Mouse (Mus musculus) forebrain, embryonic 16.5 days (tissue): ENCODE data around the gene Rc3h1. TPM values are rescaled to one million over a fixed set of nuclear protein-coding genes. Genes with fewer than 3 reads are reported as not detected.
A peak's percentile ranks its signal among the peaks of the same experiment; 100 is the strongest.
"Not testable (repeated sequence)": the region's sequence is repeated elsewhere in the genome, so short reads cannot be mapped to it uniquely, and the experiment has no call there.

Source experiments
- ATAC-seq: fragments of 200-750 bp; cut with Nextera tagmentation; 2 replicates; pipeline ENCODE4 v1.8.0; 2017; ENCODE audit warnings: mild to moderate bottlenecking, moderate library complexity
- H3K27ac ChIP-seq: fragments of 300-500 bp; sonication (generic); 2 replicates; pipeline ENCODE4 v1.5.1; 2014; ENCODE audit warnings: low read length, control low read depth
- H3K27me3 ChIP-seq: fragments of 300-500 bp; sonication (generic); replicated peaks from 2 replicates; pipeline ENCODE4 v1.6.1; 2014; ENCODE audit warnings: low read length; ENCODE audit not compliant: control insufficient read depth, insufficient read depth
- H3K36me3 ChIP-seq: fragments of 300-500 bp; sonication (generic); 2 replicates; pipeline ENCODE4 v1.6.1; 2014; ENCODE audit not compliant: control insufficient read depth, insufficient read depth
- H3K4me1 ChIP-seq: fragments of 300-500 bp; sonication (generic); replicated peaks from 2 replicates; pipeline ENCODE4 v1.6.1; 2014; ENCODE audit warnings: low read length; ENCODE audit not compliant: control insufficient read depth, insufficient read depth
- H3K4me2 ChIP-seq: fragments of 300-500 bp; sonication (generic); 2 replicates; pipeline ENCODE4 v1.6.1; 2014; ENCODE audit warnings: mild to moderate bottlenecking, low read length, control low read depth
- H3K4me3 ChIP-seq: fragments of 300-500 bp; sonication (generic); replicated peaks from 2 replicates; pipeline ENCODE4 v1.5.1; 2014; ENCODE audit warnings: mild to moderate bottlenecking, low read length, control low read depth
- H3K9ac ChIP-seq: fragments of 300-500 bp; sonication (generic); replicated peaks from 2 replicates; pipeline ENCODE4 v1.6.1; 2014; ENCODE audit warnings: low read depth, low read length, control low read depth
- H3K9me3 ChIP-seq: fragments of 300-500 bp; sonication (generic); 2 replicates; pipeline ENCODE4 v1.6.1; 2016; ENCODE audit warnings: low read length; ENCODE audit not compliant: control insufficient read depth
- WGBS: fragments of 180-500 bp; shearing (Covaris S2); extraction: QIAGEN DNeasy Blood & Tissue Kit; methylation state at CpG from one replicate; pipeline ENCODE4 v1.1.7; 2014; 5-methylcytosine and 5-hydroxymethylcytosine counted together
- polyA plus RNA-seq: library from polyadenylated mRNA; unstranded; fragments of >200 nt; fragmentation: Nextera tagmentation; extraction: Ambion mirVana; gene quantifications from 2 replicates; pipeline ENCODE4 v1.2.1, GENCODE M21; 2015

Rc3h1 gene
- polyA plus RNA-seq: 8.1 and 8.2 TPM in 2 replicates

- WGBS: 0% methylated on average over 40 of the region's 45 CpGs
- peak within 1 kb of the TSS; percentile 100 for H3K4me3 ChIP-seq
- H3K4me2 ChIP-seq: peak within 1 kb of the TSS; percentile 84
- peak; percentile 95 for ATAC-seq
- no peaks in the 10 kb centered on the region for H3K36me3 ChIP-seq
- H3K9ac ChIP-seq: peak within 1 kb of the TSS; percentile 99
- peak within 1 kb of the TSS; percentile 85 for H3K27ac ChIP-seq
- no peaks in the 10 kb centered on the region for H3K9me3 ChIP-seq
- H3K4me1 ChIP-seq: peaks cover 13% of the 10 kb centered on the region
- H3K27me3 ChIP-seq: no peaks in the 10 kb centered on the region; the same call in 1 of the 2 replicates
Measured at GRCm38 (mm10) chr1:160906057-160906557, at the start of gene Rc3h1. TSS of gene Rc3h1 (plus strand) at chr1:160906418.

DNA sequence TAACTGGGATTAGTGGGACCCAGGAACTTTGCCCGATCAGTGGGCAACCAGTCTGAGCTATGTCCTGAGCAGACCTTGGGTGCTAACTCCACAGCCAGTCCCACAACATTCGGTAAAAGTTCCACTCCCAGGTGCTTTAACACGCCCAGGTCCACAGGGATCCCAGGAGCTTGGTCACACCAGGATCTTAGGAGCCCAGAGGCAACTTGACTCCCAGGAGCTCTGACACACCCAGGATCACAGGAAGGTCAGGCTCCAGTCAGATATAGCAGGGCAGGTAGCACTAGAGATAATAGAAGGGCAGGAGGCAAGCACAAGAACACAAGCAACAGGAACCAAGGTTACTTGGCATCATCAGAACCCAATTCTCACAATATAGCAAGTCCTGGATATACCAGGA lies 48.1 kb upstream of the Rc3h1 start:
- Histone ChIP-seq H3K9me3 (no peaks in the 10 kb centered on the region), H3K4me2 (no peak overlapping the region), H3K27me3 (no peaks in the 10 kb centered on the region), H3K9ac (no peak overlapping the region), H3K4me1 (no peaks in the 10 kb centered on the region), H3K36me3 (no peaks in the 10 kb centered on the region), H3K4me3 (no peak overlapping the region), H3K27ac (no peak overlapping the region)
- no peak for ATAC-seq
- 90% methylated on average over 3 of the region's 3 CpGs for WGBS

GRCm38 (mm10) chr1:160859874-160860273 lies 46.3 kb upstream of the Rc3h1 start:
- not testable (repeated sequence) for H3K4me3 ChIP-seq

GRCm38 (mm10) chr1:160861142-160861541 lies 45.1 kb upstream of the Rc3h1 start:
- WGBS: 75% methylated on average over 2 of the region's 2 CpGs
- H3K4me1 ChIP-seq: no peaks in the 10 kb centered on the region
- no peak overlapping the region for H3K4me2 ChIP-seq
- no peak overlapping the region for H3K4me3 ChIP-seq
- no peak for ATAC-seq
- no peaks in the 10 kb centered on the region for H3K9me3 ChIP-seq
- H3K27ac ChIP-seq: no peak overlapping the region
- H3K36me3 ChIP-seq: no peaks in the 10 kb centered on the region
- H3K9ac ChIP-seq: no peak overlapping the region
- no peaks in the 10 kb centered on the region for H3K27me3 ChIP-seq

More at GRCm38 (mm10) chr1:160859874-160860273, 46.3 kb upstream of the Rc3h1 start:
- ATAC-seq, H3K36me3 ChIP-seq, H3K27me3 ChIP-seq, H3K9me3 ChIP-seq, H3K9ac ChIP-seq, H3K4me2 ChIP-seq, H3K27ac ChIP-seq, H3K4me1 ChIP-seq: not testable (repeated sequence)

DNA sequence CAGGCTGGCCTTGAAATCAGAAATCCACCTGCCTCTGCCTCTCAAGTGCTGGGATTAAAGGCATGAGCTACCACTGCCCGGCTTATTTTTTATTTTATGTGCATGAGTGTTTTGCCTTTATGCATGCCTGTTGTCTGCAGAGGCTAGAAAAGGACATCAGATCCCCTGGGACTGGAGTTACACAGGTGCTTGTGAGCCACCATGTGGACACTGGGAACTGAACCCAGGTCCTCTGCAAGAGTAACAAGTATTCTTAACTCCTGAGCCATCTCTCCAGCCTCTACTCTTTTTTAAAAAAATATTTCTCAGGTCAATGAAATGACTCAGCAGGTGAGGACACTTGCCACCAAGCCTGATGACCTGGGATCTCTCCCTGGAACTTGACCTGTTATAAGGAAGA lies 44.6 kb upstream of the Rc3h1 start:
- ATAC-seq: no peak
- no peak overlapping the region for H3K9ac ChIP-seq
- no peaks in the 10 kb centered on the region for H3K36me3 ChIP-seq
- no peak overlapping the region for H3K4me3 ChIP-seq
- WGBS: 86% methylated on average over 1 of the region's 1 CpGs
- no peaks in the 10 kb centered on the region for H3K4me1 ChIP-seq
- H3K4me2 ChIP-seq: no peak overlapping the region
- no peak overlapping the region for H3K27ac ChIP-seq
- H3K27me3 ChIP-seq: no peaks in the 10 kb centered on the region
- no peaks in the 10 kb centered on the region for H3K9me3 ChIP-seq

- 75% methylated on average over 4 of the region's 4 CpGs for WGBS
- no peaks in the 10 kb centered on the region for H3K4me1 ChIP-seq
- H3K9ac ChIP-seq: no peak overlapping the region
- no peak overlapping the region for H3K4me3 ChIP-seq
- H3K27ac ChIP-seq: no peak overlapping the region
- no peak overlapping the region for H3K4me2 ChIP-seq
- no peak for ATAC-seq
- H3K36me3 ChIP-seq: no peaks in the 10 kb centered on the region
- H3K9me3 ChIP-seq: no peaks in the 10 kb centered on the region
- no peaks in the 10 kb centered on the region for H3K27me3 ChIP-seq
Measured at GRCm38 (mm10) chr1:160863027-160863426, 43.2 kb upstream of the Rc3h1 start.

DNA sequence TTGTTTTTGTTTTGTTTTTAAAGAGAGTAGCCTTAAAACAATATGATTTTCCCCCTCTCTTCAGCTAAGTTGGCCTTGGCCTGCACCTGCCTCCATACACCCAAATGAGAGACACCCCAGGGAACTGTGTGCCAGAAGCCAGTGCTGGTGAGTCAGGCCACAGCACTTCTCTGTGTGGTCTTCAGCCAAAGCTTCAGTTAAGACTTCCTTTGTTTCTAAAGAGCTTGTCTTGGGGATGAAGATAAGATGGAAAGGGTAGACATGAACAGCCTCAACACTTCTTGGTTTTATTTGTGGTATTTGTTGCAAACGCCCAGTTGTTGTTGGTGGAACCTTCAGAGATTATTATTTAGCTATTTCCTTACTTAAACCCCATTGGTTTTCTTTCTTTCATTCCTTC lies 31.5 kb upstream of the Rc3h1 start:
- H3K9ac ChIP-seq: no peak overlapping the region
- H3K9me3 ChIP-seq: no peaks in the 10 kb centered on the region
- WGBS: 76% methylated on average over 1 of the region's 1 CpGs
- H3K27ac ChIP-seq: no peak overlapping the region
- no peak overlapping the region for H3K4me3 ChIP-seq
- no peak for ATAC-seq
- H3K27me3 ChIP-seq: no peaks in the 10 kb centered on the region
- H3K4me2 ChIP-seq: no peak overlapping the region
- no peaks in the 10 kb centered on the region for H3K36me3 ChIP-seq
- H3K4me1 ChIP-seq: no peaks in the 10 kb centered on the region

DNA sequence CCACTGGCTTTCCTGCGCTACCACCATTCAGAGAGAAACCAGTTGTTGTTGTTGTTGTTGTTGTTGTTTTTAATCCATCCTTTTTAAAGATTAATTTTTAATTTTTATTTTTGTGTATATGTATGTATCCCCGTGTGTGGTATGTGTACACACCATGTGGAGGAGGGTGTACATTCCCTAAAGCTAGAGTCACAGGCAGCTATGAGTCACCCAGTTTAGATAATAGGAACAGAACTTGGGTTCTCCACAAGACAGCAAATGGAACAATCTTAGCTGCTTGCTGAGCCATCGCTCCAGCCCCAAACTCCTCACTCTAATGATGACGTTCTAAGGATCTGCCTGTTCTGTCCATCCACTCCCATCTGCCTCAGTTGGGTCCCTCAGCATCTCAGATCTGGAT lies 29.2 kb upstream of the Rc3h1 start:
- 91% methylated on average over 4 of the region's 4 CpGs for WGBS
- no peak overlapping the region for H3K4me3 ChIP-seq
- H3K4me1 ChIP-seq: no peaks in the 10 kb centered on the region
- no peak for ATAC-seq
- H3K9me3 ChIP-seq: no peaks in the 10 kb centered on the region
- H3K27me3 ChIP-seq: no peaks in the 10 kb centered on the region
- no peak overlapping the region for H3K27ac ChIP-seq
- H3K9ac ChIP-seq: no peak overlapping the region
- H3K36me3 ChIP-seq: no peaks in the 10 kb centered on the region
- no peak overlapping the region for H3K4me2 ChIP-seq

DNA sequence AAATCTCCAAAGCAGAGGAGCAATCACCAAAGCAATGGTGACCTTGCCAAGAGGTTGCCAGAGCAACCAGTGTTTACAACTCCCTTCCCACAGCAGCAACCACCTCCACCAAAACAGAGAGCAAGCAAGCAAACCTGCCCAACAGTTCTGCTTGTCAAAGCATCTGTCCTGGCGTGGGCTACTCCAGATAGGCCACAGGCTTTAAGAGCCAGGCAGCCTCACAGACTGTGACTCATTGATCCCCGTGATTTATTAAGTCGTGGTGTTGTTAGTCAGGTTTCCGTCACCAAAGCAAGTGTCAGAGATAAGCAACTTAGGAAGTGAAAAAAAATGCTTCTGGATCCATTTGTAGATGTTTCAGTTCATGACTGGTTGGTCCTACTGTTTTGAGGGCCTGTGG lies 27.7 kb upstream of the Rc3h1 start:
- no peaks in the 10 kb centered on the region for H3K9me3 ChIP-seq
- H3K27ac ChIP-seq: no peak overlapping the region
- H3K36me3 ChIP-seq: no peaks in the 10 kb centered on the region
- H3K4me3 ChIP-seq: no peak overlapping the region
- no peak for ATAC-seq
- H3K27me3 ChIP-seq: no peaks in the 10 kb centered on the region
- H3K4me1 ChIP-seq: no peaks in the 10 kb centered on the region
- no peak overlapping the region for H3K4me2 ChIP-seq
- H3K9ac ChIP-seq: no peak overlapping the region
- 86% methylated on average over 4 of the region's 4 CpGs for WGBS

- H3K9me3 ChIP-seq, H3K4me1 ChIP-seq, H3K27ac ChIP-seq, H3K4me3 ChIP-seq, ATAC-seq, H3K9ac ChIP-seq, H3K36me3 ChIP-seq, H3K27me3 ChIP-seq, H3K4me2 ChIP-seq: not testable (repeated sequence)
- 70% methylated on average over 1 of the region's 1 CpGs for WGBS
Measured at GRCm38 (mm10) chr1:160881378-160881777, 24.8 kb upstream of the Rc3h1 start.
